Mouse (Mus musculus) liver, adult 2 months (tissue): ENCODE data around the gene Hivep2. TPM values are rescaled to one million over a fixed set of nuclear protein-coding genes. Genes with fewer than 3 reads are reported as not detected.

Experiments
- DNase-seq: peaks from one replicate; pipeline ENCODE4 v3.0.0-alpha.2; 2011; ENCODE audit warnings: low read depth, low spot score; ENCODE audit errors: extremely low read depth
- H3K27ac ChIP-seq: fragments of 200-500 bp; replicated peaks from 2 replicates; pipeline ENCODE4 v1.5.1; 2012; ENCODE audit warnings: low read depth, mild to moderate bottlenecking, control low read depth, inconsistent platforms, low read length; ENCODE audit not compliant: insufficient read depth
- H3K27me3 ChIP-seq: fragments of 200-500 bp; 2 replicates; pipeline ENCODE4 v1.6.1; 2012; ENCODE audit warnings: mild to moderate bottlenecking, moderate library complexity, low read length, inconsistent platforms; ENCODE audit not compliant: control insufficient read depth, insufficient read depth
- H3K36me3 ChIP-seq: fragments of 200-500 bp; 2 replicates; pipeline ENCODE4 v1.6.1; 2012; ENCODE audit warnings: low read length, inconsistent platforms; ENCODE audit not compliant: control insufficient read depth, insufficient read depth
- H3K4me1 ChIP-seq: fragments of 200-500 bp; 2 replicates; pipeline ENCODE4 v1.6.1; 2011; ENCODE audit warnings: low read length; ENCODE audit not compliant: control insufficient read depth, insufficient read depth
- H3K4me3 ChIP-seq: fragments of 200-500 bp; 2 replicates; pipeline ENCODE4 v1.5.1; 2011; ENCODE audit warnings: low read depth, mild to moderate bottlenecking, control low read depth, low read length, moderate library complexity; ENCODE audit not compliant: insufficient read depth
- H3K79me2 ChIP-seq: fragments of 200-500 bp; 2 replicates; pipeline ENCODE4 v1.6.1; 2012; ENCODE audit warnings: inconsistent platforms, mild to moderate bottlenecking, low read length, moderate library complexity; ENCODE audit not compliant: control insufficient read depth, insufficient read depth
- H3K9ac ChIP-seq: fragments of 200-500 bp; 2 replicates; pipeline ENCODE4 v1.6.1; 2012; ENCODE audit warnings: low read depth, mild to moderate bottlenecking, control low read depth, inconsistent platforms, low read length
- CTCF ChIP-seq: fragments of 200-500 bp; IDR thresholded peaks from 2 replicates; pipeline ENCODE4 v1.5.1; 2011; ENCODE audit warnings: low read depth, low read length, control low read depth
- POLR2A ChIP-seq: fragments of 200-500 bp; IDR thresholded peaks from 2 replicates; pipeline ENCODE4 v1.6.1; 2011; ENCODE audit warnings: low read length, control low read depth; ENCODE audit not compliant: insufficient read depth; ENCODE audit errors: extremely low read depth
- WGBS: fragments of 180-500 bp; shearing (Covaris S2); methylation state at CpG from one replicate; pipeline ENCODE4 v1.1.7; 2018; 5-methylcytosine and 5-hydroxymethylcytosine counted together
- polyA plus RNA-seq: library from polyadenylated mRNA; depleted of rRNA; stranded (reverse); fragments of >200 nt; gene quantifications from 2 replicates; pipeline ENCODE4 v1.2.3, GENCODE M21; 2012; rRNA removed
- total RNA-seq: library from RNA; depleted of rRNA; stranded (reverse); fragments of >200 nt; gene quantifications from 2 replicates; pipeline ENCODE4 v1.2.3, GENCODE M21; 2014; rRNA removed

Gene Hivep2
- total and polyA plus RNA-seq, 2 experiments, result 1.5 to 6.4 TPM

- Histone ChIP-seq H3K4me1 (no peaks in the 10 kb centered on the region), H3K79me2 (no peaks in the 10 kb centered on the region), H3K4me3 (no peak overlapping the region), H3K27ac (no peak overlapping the region), H3K27me3 (no peaks in the 10 kb centered on the region), H3K9ac (no peak overlapping the region), H3K36me3 (no peaks in the 10 kb centered on the region)
- TF ChIP-seq POLR2A (no peak), CTCF (no peak)
- no peak for DNase-seq
- WGBS, result 83% methylated on average over 7 of the region's 7 CpGs
Observed at GRCm38 (mm10) chr10:14196785-14197184, 230.9 kb downstream of the Hivep2 start.

- Histone ChIP-seq H3K27ac (no peak overlapping the region), H3K36me3 (no peaks in the 10 kb centered on the region), H3K9ac (no peak overlapping the region), H3K27me3 (no peaks in the 10 kb centered on the region), H3K4me3 (no peak overlapping the region), H3K79me2 (no peaks in the 10 kb centered on the region), H3K4me1 (no peaks in the 10 kb centered on the region)
- no peak for TF ChIP-seq POLR2A
- no peak for TF ChIP-seq CTCF
- DNase-seq, result no peak
- WGBS, result 56% methylated on average over 6 of the region's 6 CpGs
Observed at GRCm38 (mm10) chr10:14197261-14197660, 231.4 kb downstream of the Hivep2 start.

DNA sequence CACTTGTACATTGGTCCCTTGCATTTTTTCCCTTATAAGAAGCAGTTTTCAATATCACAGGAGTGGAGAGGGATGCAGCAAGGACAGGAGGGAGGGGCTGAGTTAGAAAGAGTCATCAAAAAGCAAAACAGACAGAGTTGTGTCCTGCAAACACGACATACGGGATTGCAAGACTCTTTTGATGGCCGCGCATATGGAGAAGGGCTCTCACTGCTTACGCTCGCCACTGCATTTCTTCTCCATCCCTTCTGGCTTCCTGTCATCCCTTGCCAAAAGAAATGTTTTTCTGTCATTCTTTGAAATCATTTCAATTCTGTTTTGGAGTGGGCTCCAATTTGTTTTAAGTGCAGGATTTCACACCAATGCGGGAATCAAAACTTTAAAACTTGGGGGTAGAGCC is 233.5 kb downstream of the Hivep2 start:
- TF ChIP-seq CTCF (no peak), POLR2A (no peak)
- no peak overlapping the region for H3K27ac ChIP-seq
- no peaks in the 10 kb centered on the region for H3K4me1 ChIP-seq
- H3K4me3 ChIP-seq, result no peak overlapping the region
- H3K79me2 ChIP-seq, result no peaks in the 10 kb centered on the region
- H3K36me3 ChIP-seq, result no peaks in the 10 kb centered on the region
- H3K27me3 ChIP-seq, result no peaks in the 10 kb centered on the region
- DNase-seq, result no peak
- WGBS, result 81% methylated on average over 7 of the region's 7 CpGs
- H3K9ac ChIP-seq, result no peak overlapping the region

DNA sequence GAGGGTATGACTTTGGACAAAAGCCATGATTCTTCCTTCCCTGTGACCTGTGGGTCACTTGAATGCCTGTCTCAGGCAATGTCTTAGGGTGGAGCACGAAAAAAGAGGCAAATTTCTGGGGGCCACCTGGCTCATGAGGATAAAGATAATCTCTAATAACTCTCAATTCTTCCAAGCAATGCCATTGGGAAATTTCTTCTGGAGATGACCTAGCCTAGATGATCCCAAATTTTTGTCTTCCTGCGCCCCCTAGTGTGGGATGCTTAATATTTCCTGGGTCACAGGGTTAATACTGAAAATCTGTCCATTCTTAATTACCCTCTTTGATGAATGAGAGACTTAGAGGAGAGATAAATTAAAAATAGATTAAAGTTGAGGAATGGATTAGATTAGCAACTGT is 234.4 kb downstream of the Hivep2 start:
- Histone ChIP-seq H3K79me2 (no peaks in the 10 kb centered on the region), H3K4me3 (no peak overlapping the region), H3K9ac (no peak overlapping the region), H3K27me3 (no peaks in the 10 kb centered on the region), H3K36me3 (no peaks in the 10 kb centered on the region), H3K27ac (no peak overlapping the region), H3K4me1 (no peaks in the 10 kb centered on the region)
- DNase-seq, result peak; percentile 35
- TF ChIP-seq CTCF (peak; percentile 23; the same call in 1 of the 2 replicates), POLR2A (no peak)
- 9% methylated on average over 2 of the region's 2 CpGs for WGBS

Other genes with a start within 250 kb of the Hivep2 start
- 18.9 and 23.8 TPM in 2 replicates for gene Aig1, start 97.1 kb upstream of the Hivep2 start, total RNA-seq
- gene Aig1, start 97.1 kb upstream of the Hivep2 start, polyA plus RNA-seq, result 37.3 and 40.1 TPM in 2 replicates